Mouse (Mus musculus): Measurements from ENCODE around the gene Krtap21-1. TPM values are rescaled to one million over a fixed set of nuclear protein-coding genes. Genes with fewer than 3 reads are reported as not detected.

Krtap21-1 gene
- total RNA-seq (2014; fragmentation: Nextera tagmentation) (not detected in 2 replicates), total RNA-seq (2017) (not detected in 2 replicates), polyA plus RNA-seq (2012) (not detected in 2 replicates)

- H3K4me3 ChIP-seq (ENCODE audit: low read depth, low read length) = no peak within 1 kb of the TSS
- ATAC-seq (ENCODE audit: extremely low read depth, insufficient number of reproducible peaks, low FRiP score, poor library complexity, severe bottlenecking) (no peak), DNase-seq (ENCODE audit: low spot score) (no peak)
- H3K9me3 ChIP-seq (replicated peaks) = peaks cover 8% of the 10 kb centered on the region
- H3K27me3 ChIP-seq (ENCODE audit: insufficient read depth, low read length) = no peaks in the 10 kb centered on the region
- TF ChIP-seq GATA1 (IDR thresholded peaks at IDR 0.05; ENCODE audit: borderline replicate concordance, low read length) = no peak
- no peak for TF ChIP-seq CTCF (IDR thresholded peaks at IDR 0.05; ENCODE audit: low read depth, low read length)
- no peak for TF ChIP-seq POLR2AphosphoS5 (IDR thresholded peaks at IDR 0.05; ENCODE audit: insufficient replicate concordance, low read depth, low read length)
- no peak for TF ChIP-seq GATA2 (IDR thresholded peaks at IDR 0.05; ENCODE audit: borderline replicate concordance, low read depth, low read length)
- no peak for TF ChIP-seq TAL1 (conservative IDR thresholded peaks at IDR 0.05; ENCODE audit: low read depth, low read length)
- no peaks in the 10 kb centered on the region for H3K36me3 ChIP-seq (replicated peaks)
- no peaks in the 10 kb centered on the region for H3K4me1 ChIP-seq (ENCODE audit: insufficient read depth, low read depth, low read length)
Observed at GRCm38 (mm10) chr16:89403768-89404167, at the start of gene Krtap21-1. Gene Krtap21-1 (minus strand): TSS chr16:89403868.

GRCm38 (mm10) chr16:89429586-89429985 lies 25.9 kb upstream of the Krtap21-1 start:
- ATAC-seq (ENCODE audit: extremely low read depth, insufficient number of reproducible peaks, low FRiP score, poor library complexity, severe bottlenecking) (no peak), DNase-seq (ENCODE audit: low spot score) (no peak)
- no peak for TF ChIP-seq GATA2 (IDR thresholded peaks at IDR 0.05; ENCODE audit: borderline replicate concordance, low read depth, low read length)
- no peak for TF ChIP-seq GATA1 (IDR thresholded peaks at IDR 0.05; ENCODE audit: borderline replicate concordance, low read length)
- no peak for TF ChIP-seq TAL1 (conservative IDR thresholded peaks at IDR 0.05; ENCODE audit: low read depth, low read length)
- no peak for TF ChIP-seq POLR2AphosphoS5 (IDR thresholded peaks at IDR 0.05; ENCODE audit: insufficient replicate concordance, low read depth, low read length)
- H3K27me3 ChIP-seq (ENCODE audit: insufficient read depth, low read length) = no peaks in the 10 kb centered on the region
- no peak overlapping the region for H3K4me3 ChIP-seq (ENCODE audit: low read depth, low read length)
- no peaks in the 10 kb centered on the region for H3K4me1 ChIP-seq (ENCODE audit: insufficient read depth, low read depth, low read length)
- H3K36me3 ChIP-seq (replicated peaks) = no peaks in the 10 kb centered on the region
- peaks cover 17% of the 10 kb centered on the region for H3K9me3 ChIP-seq (replicated peaks)

GRCm38 (mm10) chr16:89425310-89425709 lies 21.6 kb upstream of the Krtap21-1 start:
- no peaks in the 10 kb centered on the region for H3K4me1 ChIP-seq (ENCODE audit: insufficient read depth, low read depth, low read length)
- no peaks in the 10 kb centered on the region for H3K36me3 ChIP-seq (replicated peaks)
- H3K9me3 ChIP-seq (replicated peaks) = peaks cover 20% of the 10 kb centered on the region
- ATAC-seq (ENCODE audit: extremely low read depth, insufficient number of reproducible peaks, low FRiP score, poor library complexity, severe bottlenecking) (no peak), DNase-seq (ENCODE audit: low spot score) (no peak)
- TF ChIP-seq POLR2AphosphoS5 (IDR thresholded peaks at IDR 0.05; ENCODE audit: insufficient replicate concordance, low read depth, low read length) = no peak
- TF ChIP-seq TAL1 (conservative IDR thresholded peaks at IDR 0.05; ENCODE audit: low read depth, low read length) = no peak
- TF ChIP-seq GATA1 (IDR thresholded peaks at IDR 0.05; ENCODE audit: borderline replicate concordance, low read length) = no peak
- no peak overlapping the region for H3K4me3 ChIP-seq (ENCODE audit: low read depth, low read length)
- H3K27me3 ChIP-seq (ENCODE audit: insufficient read depth, low read length) = no peaks in the 10 kb centered on the region

GRCm38 (mm10) chr16:89420011-89420410 lies 16.3 kb upstream of the Krtap21-1 start, which contains the start of gene Krtap6-2:
Gene Krtap6-2 (minus strand): TSS chr16:89420111.
- no peak within 1 kb of the TSS for H3K4me3 ChIP-seq (ENCODE audit: low read depth, low read length)
- DNase-seq (ENCODE audit: low spot score) (no peak), ATAC-seq (ENCODE audit: extremely low read depth, insufficient number of reproducible peaks, low FRiP score, poor library complexity, severe bottlenecking) (no peak)
- H3K9me3 ChIP-seq (replicated peaks) = peaks cover 12% of the 10 kb centered on the region
- no peaks in the 10 kb centered on the region for H3K36me3 ChIP-seq (replicated peaks)
- TF ChIP-seq POLR2AphosphoS5 (IDR thresholded peaks at IDR 0.05; ENCODE audit: insufficient replicate concordance, low read depth, low read length) (no peak), CTCF (IDR thresholded peaks at IDR 0.05; ENCODE audit: low read depth, low read length) (no peak), TAL1 (conservative IDR thresholded peaks at IDR 0.05; ENCODE audit: low read depth, low read length) (no peak), GATA2 (IDR thresholded peaks at IDR 0.05; ENCODE audit: borderline replicate concordance, low read depth, low read length) (no peak), GATA1 (IDR thresholded peaks at IDR 0.05; ENCODE audit: borderline replicate concordance, low read length) (no peak)
- no peaks in the 10 kb centered on the region for H3K27me3 ChIP-seq (ENCODE audit: insufficient read depth, low read length)
- no peaks in the 10 kb centered on the region for H3K4me1 ChIP-seq (ENCODE audit: insufficient read depth, low read depth, low read length)

GRCm38 (mm10) chr16:89416311-89416710 lies 12.6 kb upstream of the Krtap21-1 start:
- Histone ChIP-seq H3K27me3 (ENCODE audit: insufficient read depth, low read length) (no peaks in the 10 kb centered on the region), H3K9me3 (replicated peaks) (peaks cover 15% of the 10 kb centered on the region), H3K4me1 (ENCODE audit: insufficient read depth, low read depth, low read length) (no peaks in the 10 kb centered on the region), H3K4me3 (ENCODE audit: low read depth, low read length) (no peak overlapping the region), H3K36me3 (replicated peaks) (no peaks in the 10 kb centered on the region)
- DNase-seq (ENCODE audit: low spot score) = no peak
- no peak for ATAC-seq (ENCODE audit: extremely low read depth, insufficient number of reproducible peaks, low FRiP score, poor library complexity, severe bottlenecking)
- TF ChIP-seq GATA1 (IDR thresholded peaks at IDR 0.05; ENCODE audit: borderline replicate concordance, low read length) (no peak), TAL1 (conservative IDR thresholded peaks at IDR 0.05; ENCODE audit: low read depth, low read length) (no peak), CTCF (IDR thresholded peaks at IDR 0.05; ENCODE audit: low read depth, low read length) (no peak)

- no peaks in the 10 kb centered on the region for H3K27me3 ChIP-seq (ENCODE audit: insufficient read depth, low read length)
- ATAC-seq (ENCODE audit: extremely low read depth, insufficient number of reproducible peaks, low FRiP score, poor library complexity, severe bottlenecking) = no peak
- H3K4me1 ChIP-seq (ENCODE audit: insufficient read depth, low read depth, low read length) = no peaks in the 10 kb centered on the region
- H3K9me3 ChIP-seq (replicated peaks) = peaks cover 7% of the 10 kb centered on the region
- DNase-seq (ENCODE audit: low spot score) = no peak
- no peak overlapping the region for H3K4me3 ChIP-seq (ENCODE audit: low read depth, low read length)
- TF ChIP-seq GATA1 (IDR thresholded peaks at IDR 0.05; ENCODE audit: borderline replicate concordance, low read length) (no peak), CTCF (IDR thresholded peaks at IDR 0.05; ENCODE audit: low read depth, low read length) (no peak), TAL1 (conservative IDR thresholded peaks at IDR 0.05; ENCODE audit: low read depth, low read length) (no peak), GATA2 (IDR thresholded peaks at IDR 0.05; ENCODE audit: borderline replicate concordance, low read depth, low read length) (no peak), POLR2AphosphoS5 (IDR thresholded peaks at IDR 0.05; ENCODE audit: insufficient replicate concordance, low read depth, low read length) (no peak)
- H3K36me3 ChIP-seq (replicated peaks) = no peaks in the 10 kb centered on the region
Observed at GRCm38 (mm10) chr16:89410345-89411068, 6.8 kb upstream of the Krtap21-1 start.

All from G1E (cell line).